Mouse (Mus musculus) small intestine, adult 2 months (tissue): Measurements from ENCODE around the gene 5730596B20Rik. TPM values are rescaled to one million over a fixed set of nuclear protein-coding genes. Genes with fewer than 3 reads are reported as not detected.

Experiments used
- H3K27ac ChIP-seq: fragments of 200-500 bp; 2 replicates; pipeline ENCODE4 v1.5.1; 2012; ENCODE audit warnings: low read depth, low read length, control low read depth, inconsistent platforms; ENCODE audit not compliant: insufficient read depth
- H3K27me3 ChIP-seq: fragments of 200-500 bp; 2 replicates; pipeline ENCODE4 v1.6.1; 2012; ENCODE audit warnings: mild to moderate bottlenecking, moderate library complexity, low read length, inconsistent platforms; ENCODE audit not compliant: control insufficient read depth, insufficient read depth
- H3K36me3 ChIP-seq: fragments of 200-500 bp; 2 replicates; pipeline ENCODE4 v1.6.1; 2012; ENCODE audit warnings: mild to moderate bottlenecking, low read length, control low read depth, inconsistent platforms; ENCODE audit not compliant: control insufficient read depth, insufficient read depth
- H3K4me1 ChIP-seq: fragments of 200-500 bp; 2 replicates; pipeline ENCODE4 v1.6.1; 2012; ENCODE audit warnings: low read length, inconsistent platforms, mixed read lengths; ENCODE audit not compliant: control insufficient read depth, insufficient read depth, insufficient read length
- H3K4me3 ChIP-seq: fragments of 200-500 bp; 2 replicates; pipeline ENCODE4 v1.5.1; 2012; ENCODE audit warnings: low read depth, mild to moderate bottlenecking, control low read depth, inconsistent platforms, low read length, moderate library complexity
- CTCF ChIP-seq: fragments of 200-500 bp; IDR thresholded peaks from 2 replicates; pipeline ENCODE4 v1.5.1; 2012; ENCODE audit warnings: low read depth, mild to moderate bottlenecking, control low read depth, inconsistent platforms, low read length, moderate library complexity, mixed read lengths; ENCODE audit not compliant: insufficient replicate concordance, insufficient read length; ENCODE audit errors: extremely low read depth
- POLR2A ChIP-seq: fragments of 200-500 bp; IDR thresholded peaks from 2 replicates; pipeline ENCODE4 v1.6.1; 2012; ENCODE audit warnings: low read depth, mild to moderate bottlenecking, control low read depth, inconsistent platforms, low read length, moderate library complexity
- WGBS: fragments of 180-500 bp; shearing (Covaris S2); methylation state at CpG from one replicate; pipeline ENCODE4 v1.1.7; 2018; 5-methylcytosine and 5-hydroxymethylcytosine counted together
- polyA plus RNA-seq: library from polyadenylated mRNA; depleted of rRNA; stranded (reverse); fragments of >200 nt; gene quantifications from 2 replicates; pipeline ENCODE4 v1.2.3, GENCODE M21; 2012

5730596B20Rik gene
- polyA plus RNA-seq, 1 experiment, result not detected

DNA sequence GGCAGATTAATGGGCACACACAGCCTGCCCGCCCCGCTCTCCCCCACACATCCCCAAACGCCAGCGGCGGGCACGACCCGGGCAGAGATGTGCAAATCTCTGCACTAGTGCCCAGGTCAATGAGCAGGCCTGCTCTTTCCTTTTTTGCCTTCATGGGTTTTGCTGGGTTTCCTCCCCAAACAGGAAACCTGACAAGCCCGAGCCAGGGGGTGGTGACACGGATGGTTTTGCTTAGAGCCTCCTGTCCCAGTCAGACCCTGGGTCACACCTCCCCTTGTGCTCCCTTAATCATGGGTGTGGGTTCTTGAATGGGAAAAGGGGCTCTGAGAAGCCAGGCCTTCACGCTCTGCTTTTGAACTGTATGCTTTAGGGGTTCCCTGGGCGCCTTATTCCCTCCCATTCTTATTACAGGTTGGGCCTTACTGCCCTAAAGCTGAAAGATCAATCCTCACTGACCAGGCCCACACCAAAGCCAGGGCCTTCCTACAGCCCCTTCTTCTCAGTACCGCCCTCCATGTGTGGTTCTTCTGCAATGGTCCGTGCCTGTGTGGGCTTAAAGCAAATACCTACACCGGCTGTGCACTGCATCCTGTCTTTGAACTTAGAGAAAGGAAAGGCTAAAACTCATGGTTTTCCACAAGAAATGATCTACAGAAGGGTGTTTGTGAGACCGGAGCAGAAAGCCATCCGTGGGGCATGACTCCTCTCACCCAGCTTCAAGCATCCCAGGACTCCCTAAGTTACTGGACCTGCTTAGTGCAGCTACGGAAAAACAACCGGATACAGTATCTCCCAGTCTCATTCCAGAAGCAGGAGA lies 31.8 kb downstream of the 5730596B20Rik start:
- Histone ChIP-seq H3K4me3 (peak overlapping the region; percentile 46), H3K27me3 (peaks cover 80% of the 10 kb centered on the region), H3K27ac (0 out of 2 replicates have a peak overlapping the region, but pooled peaks have one; percentile 7), H3K36me3 (no peaks in the 10 kb centered on the region), H3K4me1 (peaks cover 8% of the 10 kb centered on the region)
- 27% methylated on average over 18 of the region's 18 CpGs for WGBS
- no peak for TF ChIP-seq POLR2A
- no peak for TF ChIP-seq CTCF

DNA sequence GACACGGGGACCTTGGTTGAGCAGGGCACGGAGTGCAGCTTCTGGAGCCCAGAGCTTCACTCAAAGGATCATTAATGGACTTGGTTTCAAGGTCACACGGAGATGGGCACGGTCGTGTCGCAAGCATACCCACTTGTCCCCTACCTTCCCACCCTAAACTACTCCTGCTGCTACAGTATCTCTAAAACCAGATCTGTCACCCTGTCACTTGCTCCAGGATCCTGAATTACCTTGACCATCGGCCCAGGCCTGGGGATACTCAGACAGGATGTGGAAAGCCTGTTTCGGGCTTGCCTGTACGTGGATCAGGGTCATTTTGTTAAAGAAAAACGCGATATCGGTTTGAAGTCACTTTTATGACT lies 32.4 kb downstream of the 5730596B20Rik start:
- peaks cover 8% of the 10 kb centered on the region for H3K4me1 ChIP-seq
- H3K27ac ChIP-seq, result no peak overlapping the region
- TF ChIP-seq CTCF (peak; percentile 16; the same call in 1 of the 2 replicates), POLR2A (no peak)
- no peak overlapping the region for H3K4me3 ChIP-seq
- peaks cover 79% of the 10 kb centered on the region for H3K27me3 ChIP-seq
- 33% methylated on average over 12 of the region's 12 CpGs for WGBS
- H3K36me3 ChIP-seq, result no peaks in the 10 kb centered on the region

- 3% methylated on average over 37 of the region's 37 CpGs for WGBS
- peak overlapping the region; percentile 63 for H3K4me3 ChIP-seq
- 0 out of 2 replicates have a peak overlapping the region, but pooled peaks have one; percentile 8 for H3K27ac ChIP-seq
- peaks cover 8% of the 10 kb centered on the region for H3K4me1 ChIP-seq
- peaks cover 78% of the 10 kb centered on the region for H3K27me3 ChIP-seq
- peak; percentile 23; the same call in 1 of the 2 replicates for TF ChIP-seq POLR2A
- peak; percentile 73 for TF ChIP-seq CTCF
- H3K36me3 ChIP-seq, result no peaks in the 10 kb centered on the region
Observed at GRCm38 (mm10) chr6:52211170-52211935, 34.1 kb downstream of the 5730596B20Rik start.

GRCm38 (mm10) chr6:52211961-52212360 lies 34.7 kb downstream of the 5730596B20Rik start:
- H3K27ac ChIP-seq, result 0 out of 2 replicates have a peak overlapping the region, but pooled peaks have one; percentile 8
- H3K36me3 ChIP-seq, result no peaks in the 10 kb centered on the region
- TF ChIP-seq POLR2A (no peak), CTCF (no peak)
- WGBS, result 12% methylated on average over 13 of the region's 13 CpGs
- peak overlapping the region; percentile 63 for H3K4me3 ChIP-seq
- peaks cover 8% of the 10 kb centered on the region for H3K4me1 ChIP-seq
- peaks cover 79% of the 10 kb centered on the region for H3K27me3 ChIP-seq

- Histone ChIP-seq H3K27me3 (peaks cover 84% of the 10 kb centered on the region), H3K4me3 (peak overlapping the region; percentile 63), H3K27ac (peak overlapping the region; percentile 64), H3K4me1 (peaks cover 11% of the 10 kb centered on the region), H3K36me3 (no peaks in the 10 kb centered on the region)
- TF ChIP-seq POLR2A, result no peak
- TF ChIP-seq CTCF, result no peak
- WGBS, result 6% methylated on average over 22 of the region's 22 CpGs
Observed at GRCm38 (mm10) chr6:52212556-52213118, 35.3 kb downstream of the 5730596B20Rik start.

DNA sequence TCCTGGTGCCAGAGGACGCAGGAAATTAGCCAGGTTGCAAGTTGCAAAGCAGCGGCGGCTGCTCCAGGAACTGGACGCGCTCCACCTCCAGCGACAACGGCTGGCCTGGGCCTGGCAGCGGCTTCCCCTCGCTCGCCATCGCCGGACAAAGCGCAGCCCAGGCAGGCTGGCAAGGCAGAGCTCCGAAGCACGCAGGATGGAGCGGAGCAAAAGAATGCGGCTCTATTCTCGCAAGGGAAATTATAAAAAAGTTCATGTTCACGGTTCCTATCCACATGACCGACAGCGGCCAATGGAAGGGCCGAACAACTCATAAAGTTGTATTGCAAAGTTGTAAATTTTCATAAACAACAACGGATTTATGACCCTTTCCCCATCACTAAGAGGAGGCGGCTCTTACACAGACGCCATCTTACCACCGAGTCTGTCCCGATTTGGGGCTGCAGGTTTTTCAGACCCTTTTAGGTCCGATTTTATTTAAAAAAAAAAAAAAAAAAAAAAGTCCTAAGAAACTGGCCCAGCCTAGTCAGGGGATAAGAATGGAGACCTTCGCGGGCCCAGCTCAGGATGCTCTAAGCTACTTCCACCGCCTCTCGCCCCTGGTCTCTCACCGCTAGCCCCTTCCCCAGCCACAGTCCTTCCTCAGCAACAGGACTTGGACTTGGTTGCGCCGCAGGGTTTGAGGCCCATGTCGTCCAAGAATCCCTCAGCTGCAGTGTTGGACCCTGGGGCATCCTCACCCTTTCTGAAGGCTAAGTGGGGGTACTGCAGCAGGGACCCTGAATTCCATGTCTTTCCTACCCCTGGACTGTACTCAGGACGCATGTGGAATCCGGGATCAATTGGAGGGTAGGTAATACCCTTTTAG lies 36.1 kb downstream of the 5730596B20Rik start, which contains the start of the genes Hoxa3 and Gm28308:
Gene Hoxa3 (minus strand): TSS at position 218 of the 868 bp plus-strand sequence.
Gene Gm28308 (minus strand): TSS at position 221 of the 868 bp plus-strand sequence.
- Histone ChIP-seq H3K36me3 (no peaks in the 10 kb centered on the region), H3K4me1 (peaks cover 11% of the 10 kb centered on the region), H3K27ac (peak within 1 kb of the TSS; percentile 64), H3K27me3 (peaks cover 86% of the 10 kb centered on the region), H3K4me3 (peak within 1 kb of the TSS; percentile 63)
- 12% methylated on average over 38 of the region's 38 CpGs for WGBS
- no peak for TF ChIP-seq POLR2A
- no peak for TF ChIP-seq CTCF
